ENCODE assay signal across 1 mouse cellular context in genomic region chr15:31338656-31339291, GRCm38 (mm10).
TF ChIP-seq lines count a peak whose summit lies in the region.

No protein-coding gene starts in this region.

TF ChIP-seq in C2C12, 6 proteins besides CTCF, POLR2A, EP300 and RAD21 (continued from another document):
- TF ChIP-seq FOSL1 (IDR thresholded peaks at IDR 0.05; ENCODE audit: insufficient read depth, low read length, poor library complexity, severe bottlenecking) (no peak), CEBPB (IDR thresholded peaks at IDR 0.05; ENCODE audit: low read depth) (no peak), MYOG (IDR thresholded peaks at IDR 0.05; ENCODE audit: control insufficient read depth, extremely low read depth, insufficient read length) (no peak)
